Mouse (Mus musculus) embryo, embryonic 11 days (tissue): ENCODE measurements at regions not wholly inside any gene's neighbourhood (a gene's known extent, or its start where the extent isn't known, plus 50 kb on each side); places are given as distances from the start of the nearest gene placed in this dataset.
A peak's percentile ranks its signal among the peaks of the same experiment; 100 is the strongest.

Experiments
- DNase-seq: peaks from one replicate; pipeline ENCODE4 v3.0.0-alpha.2; 2015

GRCm38 (mm10) chr1:49082555-49082954 is 1817.9 kb upstream of the Tmeff2 start:
- no peak for DNase-seq

DNA sequence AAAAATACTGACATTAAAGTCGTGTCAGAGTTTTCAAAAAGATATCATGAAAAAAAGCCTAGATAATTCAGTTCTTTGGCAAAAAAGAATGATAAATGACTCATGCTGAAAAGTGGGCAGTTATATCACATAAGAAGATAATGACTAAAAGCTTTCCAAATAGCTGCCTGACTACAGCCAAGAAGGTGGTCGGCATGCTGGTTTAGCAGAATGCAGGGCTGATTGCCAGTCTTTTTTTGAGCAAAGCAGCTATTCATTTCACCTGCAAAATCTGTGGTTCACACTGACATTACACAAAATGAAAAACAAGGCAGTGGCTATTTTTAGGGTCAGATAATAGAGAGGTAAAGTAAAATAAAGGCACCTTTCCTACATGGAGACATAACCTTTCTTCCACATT is 1800.9 kb upstream of the Tmeff2 start:
- no peak for DNase-seq

GRCm38 (mm10) chr1:49109090-49109489 is 1791.4 kb upstream of the Tmeff2 start:
- peak; percentile 2 for DNase-seq

- DNase-seq: no peak
Observed at GRCm38 (mm10) chr1:49109511-49109910, 1790.9 kb upstream of the Tmeff2 start.
